Mouse (Mus musculus) heart, adult 2 months (tissue): ENCODE measurements around the gene Hat1.

Experiments
- CTCF ChIP-seq: fragments of 200-600 bp; IDR thresholded peaks from 2 replicates; pipeline ENCODE4 v1.8.1; 2022; ENCODE audit warnings: antibody characterized with exemption, mild to moderate bottlenecking, moderate library complexity
- EP300 ChIP-seq: fragments of 200-500 bp; IDR thresholded peaks from 2 replicates; pipeline ENCODE4 v1.6.1; 2011; ENCODE audit warnings: low read depth, low read length, control low read depth; ENCODE audit not compliant: insufficient read depth
- POLR2A ChIP-seq: fragments of 200-500 bp; IDR thresholded peaks from 2 replicates; pipeline ENCODE4 v1.6.1; 2011; ENCODE audit warnings: mild to moderate bottlenecking, low read depth, low read length, control low read depth; ENCODE audit not compliant: insufficient read depth

DNA sequence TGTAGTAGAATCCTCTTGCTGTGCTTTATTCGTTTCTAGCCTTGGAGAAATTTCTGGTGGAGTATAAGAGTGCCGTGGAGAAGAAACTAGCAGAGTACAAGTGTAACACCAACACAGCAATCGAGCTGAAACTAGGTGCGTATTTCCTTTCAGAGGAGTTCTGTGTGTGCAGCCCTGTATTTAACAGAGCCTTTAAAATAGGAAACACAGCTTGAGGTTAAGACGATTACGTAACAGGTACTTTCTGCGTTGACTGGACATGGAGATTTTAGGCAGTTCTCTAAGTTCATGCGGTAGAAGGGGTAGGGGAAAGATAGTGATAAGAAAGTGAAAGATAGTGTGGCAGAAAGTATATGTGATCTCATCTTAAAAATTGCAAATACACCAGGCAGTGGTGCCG lies 1.1 kb downstream of the Hat1 start:
- TF ChIP-seq CTCF (no peak), EP300 (no peak), POLR2A (no peak)
